ENCODE assay signal across 11 mouse cellular contexts in genomic region chr6:71950592-71950991, GRCm38 (mm10). TPM values are rescaled to one million over a fixed set of nuclear protein-coding genes. Genes with fewer than 3 reads are reported as not detected.
DNase-seq lines count a peak whose midpoint lies in the region; ATAC-seq lines count a peak whose summit lies in the region.
"Had no signal": no experiment of that assay in that cellular context is flagged by ENCODE, and none has a peak within 500 bp of the region (broad histone marks: within the 10 kb centered on the region; RNA-seq: fewer than 3 reads in every experiment).

No protein-coding gene starts in this region.

- 64% methylated on average over 3 of the region's 3 CpGs for WGBS in heart, embryonic 16.5 days

- peak; percentile 24 for DNase-seq in layer of hippocampus, adult 11-12 months (ENCODE audit: low spot score)
- no peak for DNase-seq in layer of hippocampus, postnatal 14 days (ENCODE audit: low spot score in 2 of 2)
- DNase-seq in adrenal gland, adult 2 months, result peak; percentile 94
- peak; percentile 84 for DNase-seq in lung, postnatal 36 days
- DNase-seq in right cerebral cortex, postnatal 36 days (ENCODE audit: low spot score in 2 of 2), result no peak
- DNase-seq in thymus, postnatal 25 days, result no peak
- DNase-seq: layer of hippocampus, postnatal 36 days had no signal

- peak overlapping the region; percentile 11; the same call in 1 of the 2 replicates for H3K27ac ChIP-seq in heart, embryonic 16.5 days (ENCODE audit: low read length)
- H3K27ac ChIP-seq: embryonic facial prominence, embryonic 15.5 days; stomach, embryonic 15.5 days had no signal

- ATAC-seq in heart, embryonic 16.5 days (replicated peaks; ENCODE audit: extremely low read depth, insufficient read depth, low FRiP score), result no peak
- ATAC-seq in inflammation-experienced regulatory T-cells, adult 6 months, result no peak

- H3K9ac ChIP-seq in heart, embryonic 16.5 days (ENCODE audit: low read length), result no peak overlapping the region
- H3K9ac ChIP-seq: embryonic facial prominence, embryonic 15.5 days; stomach, embryonic 15.5 days had no signal

- no peaks in the 10 kb centered on the region for H3K4me1 ChIP-seq in heart, embryonic 16.5 days (ENCODE audit: control insufficient read depth, insufficient read depth, low read length)
- H3K4me1 ChIP-seq: embryonic facial prominence, embryonic 15.5 days had no signal

- H3K36me3 ChIP-seq in heart, embryonic 16.5 days (ENCODE audit: control insufficient read depth, insufficient read depth), result peaks cover 47% of the 10 kb centered on the region

- H3K4me2 ChIP-seq in heart, embryonic 16.5 days (ENCODE audit: low read depth, low read length), result no peak overlapping the region
- H3K4me2 ChIP-seq: embryonic facial prominence, embryonic 15.5 days; stomach, embryonic 15.5 days had no signal

- no peaks in the 10 kb centered on the region for H3K27me3 ChIP-seq in heart, embryonic 16.5 days (ENCODE audit: control insufficient read depth, insufficient read depth, low read length)
- H3K27me3 ChIP-seq: embryonic facial prominence, embryonic 15.5 days; stomach, embryonic 15.5 days had no signal

- H3K4me3 ChIP-seq in heart, embryonic 16.5 days (ENCODE audit: low read length), result no peak overlapping the region
- H3K4me3 ChIP-seq: embryonic facial prominence, embryonic 15.5 days; stomach, embryonic 15.5 days had no signal

- no peaks in the 10 kb centered on the region for H3K9me3 ChIP-seq in heart, embryonic 16.5 days (replicated peaks; ENCODE audit: control insufficient read depth, low read length)
- H3K9me3 ChIP-seq: embryonic facial prominence, embryonic 15.5 days; stomach, embryonic 15.5 days had no signal

RNA-seq across cellular contexts. Expression of gene Polr1a, which starts 41.7 kb away (rescaled TPM):
- 10 to 100 TPM; 32.2 to 37.3 TPM for total RNA-seq in layer of hippocampus, postnatal 14 days (2021)
- total RNA-seq in adrenal gland, adult 2 months (2021), result 10 to 100 TPM; 58.7 to 82.0 TPM
- 33.3 and 36.0 TPM in 2 replicates for polyA plus RNA-seq in adrenal gland, adult 2 months (2012; rRNA removed)
- polyA plus RNA-seq in heart, embryonic 16.5 days (2015; fragmentation: Nextera tagmentation; extraction: Ambion mirVana), result 21.9 and 22.0 TPM in 2 replicates
- 10 to 100 TPM; 13.8 to 27.4 (median 21.5) TPM for polyA plus RNA-seq in inflammation-experienced regulatory T-cells, adult 6 months (2017; shearing (Covaris generic))

RNA-seq across cellular contexts. Expression of gene Ptcd3, which starts 42.0 kb away (rescaled TPM):
- total RNA-seq in layer of hippocampus, postnatal 14 days (2021), result 10 to 100 TPM; 63.6 to 71.6 TPM
- total RNA-seq in adrenal gland, adult 2 months (2021), result 10 to 100 TPM; 97.0 to 98.1 TPM
- polyA plus RNA-seq in adrenal gland, adult 2 months (2012; rRNA removed), result 2.9 and 3.1 TPM in 2 replicates
- 107 and 114 TPM in 2 replicates for polyA plus RNA-seq in heart, embryonic 16.5 days (2015; fragmentation: Nextera tagmentation; extraction: Ambion mirVana)
- 10 to 100 TPM; 61.1 to 98.6 (median 94.1) TPM for polyA plus RNA-seq in inflammation-experienced regulatory T-cells, adult 6 months (2017; shearing (Covaris generic))

Comparison
In these comparisons a context has a peak if more than half of its experiments do, and no peak if none do; other contexts are left out.
1. DNase-seq: peak in layer of hippocampus, adult 11-12 months (single experiment), adrenal gland, adult 2 months (single experiment) and lung, postnatal 36 days (single experiment); none in layer of hippocampus, postnatal 14 days (0 of 2), right cerebral cortex, postnatal 36 days (0 of 2) and thymus, postnatal 25 days (single experiment).
2. RNA of gene Ptcd3, which starts 42.0 kb away (polyA plus RNA-seq): 107 to 114 TPM in heart, embryonic 16.5 days and 61.1 to 98.6 TPM in inflammation-experienced regulatory T-cells, adult 6 months; 2.9 to 3.1 TPM in adrenal gland, adult 2 months; every median in the first group is over 10 times any median in the second.